Mouse (Mus musculus): Measurements from ENCODE around the gene Tmem258.
"Not testable (repeated sequence)": the region's sequence is repeated elsewhere in the genome, so short reads cannot be mapped to it uniquely, and the experiment has no call there.

The Tmem258 gene

GRCm38 (mm10) chr19:10203848-10204615 is at the start of gene Tmem258, which contains the start of gene Fen1:
Gene Tmem258, plus strand, starts transcription at chr19:10204014.
Gene Fen1, minus strand, starts transcription at chr19:10204169.
- DNase-seq (ENCODE audit: low spot score) = peak; percentile 82

GRCm38 (mm10) chr19:10157725-10158124 is 46.1 kb upstream of the Tmem258 start:
- no peak for DNase-seq (ENCODE audit: low spot score)

GRCm38 (mm10) chr19:10163896-10164295 is 39.9 kb upstream of the Tmem258 start:
- no peak for DNase-seq (ENCODE audit: low spot score)

GRCm38 (mm10) chr19:10165928-10166327 is 37.9 kb upstream of the Tmem258 start:
- DNase-seq (ENCODE audit: low spot score) = not testable (repeated sequence)

- no peak for DNase-seq (ENCODE audit: low spot score)
Observed at GRCm38 (mm10) chr19:10167112-10167511, 36.7 kb upstream of the Tmem258 start.

GRCm38 (mm10) chr19:10167951-10168350 is 35.9 kb upstream of the Tmem258 start:
- no peak for DNase-seq (ENCODE audit: low spot score)

- no peak for DNase-seq (ENCODE audit: low spot score)
Observed at GRCm38 (mm10) chr19:10168441-10168840, 35.4 kb upstream of the Tmem258 start.

- DNase-seq (ENCODE audit: low spot score) = no peak
Observed at GRCm38 (mm10) chr19:10169179-10169578, 34.6 kb upstream of the Tmem258 start.

GRCm38 (mm10) chr19:10169692-10170330 is 34.0 kb upstream of the Tmem258 start:
- not testable (repeated sequence) for DNase-seq (ENCODE audit: low spot score)

GRCm38 (mm10) chr19:10170466-10170865 is 33.3 kb upstream of the Tmem258 start:
- DNase-seq (ENCODE audit: low spot score) = no peak

GRCm38 (mm10) chr19:10171359-10171758 is 32.5 kb upstream of the Tmem258 start:
- DNase-seq (ENCODE audit: low spot score) = no peak

- DNase-seq (ENCODE audit: low spot score) = no peak
Observed at GRCm38 (mm10) chr19:10171846-10172245, 32.0 kb upstream of the Tmem258 start.

- DNase-seq (ENCODE audit: low spot score) = no peak
Observed at GRCm38 (mm10) chr19:10173116-10173718, 30.6 kb upstream of the Tmem258 start.

- DNase-seq (ENCODE audit: low spot score) = no peak
Observed at GRCm38 (mm10) chr19:10173844-10174539, 29.8 kb upstream of the Tmem258 start.

GRCm38 (mm10) chr19:10174956-10175355 is 28.9 kb upstream of the Tmem258 start:
- DNase-seq (ENCODE audit: low spot score) = no peak

GRCm38 (mm10) chr19:10176477-10176876 is 27.3 kb upstream of the Tmem258 start:
- no peak for DNase-seq (ENCODE audit: low spot score)

- no peak for DNase-seq (ENCODE audit: low spot score)
Observed at GRCm38 (mm10) chr19:10176941-10177372, 26.9 kb upstream of the Tmem258 start.

GRCm38 (mm10) chr19:10181225-10181624 is 22.6 kb upstream of the Tmem258 start:
- DNase-seq (ENCODE audit: low spot score) = no peak

- DNase-seq (ENCODE audit: low spot score) = no peak
Observed at GRCm38 (mm10) chr19:10182142-10182541, 21.7 kb upstream of the Tmem258 start.

GRCm38 (mm10) chr19:10182670-10183298 is 21.0 kb upstream of the Tmem258 start, which contains the start of gene Fads1:
Gene Fads1, plus strand, starts transcription at chr19:10182888.
- DNase-seq (ENCODE audit: low spot score) = peak; percentile 82

- DNase-seq (ENCODE audit: low spot score) = peak; percentile 46
Observed at GRCm38 (mm10) chr19:10183299-10183983, 20.4 kb upstream of the Tmem258 start.
